In genomic region chr2:154569836-154570286, GRCm38 (mm10) we compare ENCODE assay signal across 8 mouse cellular contexts. TPM values are rescaled to one million over a fixed set of nuclear protein-coding genes. Genes with fewer than 3 reads are reported as not detected.
DNase-seq lines count a peak whose midpoint lies in the region; ATAC-seq and TF ChIP-seq lines count a peak whose summit lies in the region.

Gene E2f1, minus strand, starts transcription at chr2:154569892.

- H3K27ac ChIP-seq in CH12.LX (ENCODE audit: insufficient read depth, low read depth): peak within 1 kb of the TSS; percentile 56
- H3K27ac ChIP-seq in forebrain, embryonic 12.5 days: peak within 1 kb of the TSS; percentile 88
- peak within 1 kb of the TSS; percentile 90 for H3K27ac ChIP-seq in liver, postnatal 0 days (ENCODE audit: low read depth)
- peak within 1 kb of the TSS; percentile 60 for H3K27ac ChIP-seq in neural tube, embryonic 14.5 days (ENCODE audit: low read depth, low read length)

- TF ChIP-seq RAD21 in CH12.LX (IDR thresholded peaks at IDR 0.05; ENCODE audit: low read depth, low read length): no peak

- H3K36me3 ChIP-seq in CH12.LX (replicated peaks in 1 of 2; ENCODE audit: control insufficient read depth in 1 of 2, insufficient read depth in 1 of 2, low read length in 1 of 2): peaks cover 0 to 19% of the 10 kb centered on the region in 2 experiments
- H3K36me3 ChIP-seq in forebrain, embryonic 12.5 days (replicated peaks): no peaks in the 10 kb centered on the region
- H3K36me3 ChIP-seq in liver, postnatal 0 days (replicated peaks; ENCODE audit: insufficient read depth, low read length): 0 out of 2 replicates have a peak, but pooled peaks cover 2% of the 10 kb centered on the region
- no peaks in the 10 kb centered on the region for H3K36me3 ChIP-seq in neural tube, embryonic 14.5 days (ENCODE audit: control insufficient read depth, insufficient read depth, low read length)

- in situ Hi-C loops in CH12.LX (cut with MboI; ENCODE audit: low pct_ligation_motif_present, low pct_unique_long_range_greater_than_20kb, low sequenced_read_pairs): no loop called here

- under 1% methylated on average over 42 of the region's 44 CpGs for WGBS in forebrain, embryonic 12.5 days
- WGBS in large intestine, adult 2 months: under 1% methylated on average over 42 of the region's 44 CpGs
- WGBS in liver, postnatal 0 days (ENCODE audit: insufficient replicate concordance): 1% methylated on average over 24 of the region's 44 CpGs
- under 1% methylated on average over 36 of the region's 44 CpGs for WGBS in neural tube, embryonic 14.5 days

- peak within 1 kb of the TSS; percentile 64 for H3K9ac ChIP-seq in CH12.LX (ENCODE audit: insufficient read depth, low read depth)
- H3K9ac ChIP-seq in forebrain, embryonic 12.5 days: peak within 1 kb of the TSS; percentile 90
- H3K9ac ChIP-seq in liver, postnatal 0 days (replicated peaks): peak within 1 kb of the TSS; percentile 76
- peak within 1 kb of the TSS; percentile 54 for H3K9ac ChIP-seq in neural tube, embryonic 14.5 days (replicated peaks; ENCODE audit: low read depth, low read length)

- TF ChIP-seq CTCF in CH12.LX (conservative IDR thresholded peaks at IDR 0.05 in 1 of 2, IDR thresholded peaks at IDR 0.05 in 1 of 2; ENCODE audit: low read depth in 2 of 2, low read length in 2 of 2): no peak
- TF ChIP-seq CTCF in liver, postnatal 0 days (IDR thresholded peaks at IDR 0.05; ENCODE audit: low read depth): peak; percentile 33

- peak within 1 kb of the TSS; percentile 74 to 95 (median 75) for H3K4me3 ChIP-seq in CH12.LX (replicated peaks in 1 of 3; ENCODE audit: low read depth in 2 of 3, low read length in 2 of 3, poor library complexity in 1 of 3)
- peak within 1 kb of the TSS; percentile 92 for H3K4me3 ChIP-seq in forebrain, embryonic 12.5 days (replicated peaks)
- peak within 1 kb of the TSS; percentile 88 for H3K4me3 ChIP-seq in liver, postnatal 0 days (ENCODE audit: low read depth, low read length)
- H3K4me3 ChIP-seq in neural tube, embryonic 14.5 days (ENCODE audit: low read depth, low read length): peak within 1 kb of the TSS; percentile 56

- H3K27me3 ChIP-seq in CH12.LX (replicated peaks): no peaks in the 10 kb centered on the region
- no peaks in the 10 kb centered on the region for H3K27me3 ChIP-seq in forebrain, embryonic 12.5 days
- no peaks in the 10 kb centered on the region for H3K27me3 ChIP-seq in liver, postnatal 0 days (ENCODE audit: insufficient read depth, low read length)
- H3K27me3 ChIP-seq in neural tube, embryonic 14.5 days (ENCODE audit: control insufficient read depth, insufficient read depth, low read length): no peaks in the 10 kb centered on the region

- ATAC-seq in forebrain, embryonic 12.5 days (ENCODE audit: low FRiP score): peak; percentile 97
- ATAC-seq in liver, postnatal 0 days: peak; percentile 97
- ATAC-seq in neural tube, embryonic 14.5 days (ENCODE audit: low read depth): peak; percentile 99

- intact Hi-C loops in heart, postnatal 10 days (cut with DNase I): no loop called here

- peak; percentile 94 for DNase-seq in CH12.LX (ENCODE audit: extremely low read depth)
- DNase-seq in c-Kit-positive CD71-positive TER-119-negative erythroid progenitor cells, embryonic 14.5 days (ENCODE audit: low read depth): peak; percentile 90
- DNase-seq in heart, postnatal 10 days: peak; percentile 95 to 96
- DNase-seq in large intestine, adult 2 months (ENCODE audit: low read depth, low spot score): peak; percentile 67
- DNase-seq in liver, postnatal 0 days: peak; percentile 99
- DNase-seq in testis, postnatal 10 days (ENCODE audit: low spot score): peak; percentile 97

- peaks cover 7 to 52% of the 10 kb centered on the region in 2 experiments for H3K4me1 ChIP-seq in CH12.LX (ENCODE audit: control insufficient read depth in 1 of 2, insufficient read depth in 2 of 2)
- peaks cover 54% of the 10 kb centered on the region for H3K4me1 ChIP-seq in forebrain, embryonic 12.5 days
- H3K4me1 ChIP-seq in liver, postnatal 0 days (ENCODE audit: insufficient read depth): peaks cover 40% of the 10 kb centered on the region
- peaks cover 16% of the 10 kb centered on the region; the same call in 1 of the 2 replicates for H3K4me1 ChIP-seq in neural tube, embryonic 14.5 days (ENCODE audit: control insufficient read depth, insufficient read depth, low read length)

- H3K79me2 ChIP-seq in CH12.LX (replicated peaks; ENCODE audit: control insufficient read depth, extremely low read depth, insufficient read depth, poor library complexity, severe bottlenecking): peaks cover 22% of the 10 kb centered on the region

- dilution Hi-C loops in CH12.LX (cut with MboI; ENCODE audit: extremely low pct_ligation_motif_present, extremely low pct_unique_long_range_greater_than_20kb, low sequenced_read_pairs): no loop called here

- H3K4me2 ChIP-seq in CH12.LX (ENCODE audit: insufficient read depth, low read depth, poor library complexity, severe bottlenecking): peak within 1 kb of the TSS; percentile 90
- H3K4me2 ChIP-seq in forebrain, embryonic 12.5 days: peak within 1 kb of the TSS; percentile 85
- H3K4me2 ChIP-seq in liver, postnatal 0 days (ENCODE audit: low read depth, low read length): peak within 1 kb of the TSS; percentile 98
- peak within 1 kb of the TSS; percentile 95 for H3K4me2 ChIP-seq in neural tube, embryonic 14.5 days (ENCODE audit: low read depth, low read length)

- no peak for TF ChIP-seq EP300 in CH12.LX (IDR thresholded peaks at IDR 0.05; ENCODE audit: low read length)
- TF ChIP-seq EP300 in liver, postnatal 0 days (IDR thresholded peaks at IDR 0.05; ENCODE audit: low read depth): no peak

- peak; percentile 66 for TF ChIP-seq POLR2A in CH12.LX (IDR thresholded peaks at IDR 0.05; ENCODE audit: low read depth, low read length)

- no peaks in the 10 kb centered on the region for H3K9me3 ChIP-seq in CH12.LX (replicated peaks; ENCODE audit: low read length)
- H3K9me3 ChIP-seq in forebrain, embryonic 12.5 days: no peaks in the 10 kb centered on the region
- no peaks in the 10 kb centered on the region for H3K9me3 ChIP-seq in liver, postnatal 0 days (ENCODE audit: low read length)
- H3K9me3 ChIP-seq in neural tube, embryonic 14.5 days (ENCODE audit: control insufficient read depth, low read length): no peaks in the 10 kb centered on the region

TF ChIP-seq in CH12.LX, 34 proteins besides CTCF, POLR2A, EP300 and RAD21:
- TF ChIP-seq NRF1 (IDR thresholded peaks at IDR 0.05; ENCODE audit: low read depth, low read length) (peak; percentile 82), JUN (IDR thresholded peaks at IDR 0.05; ENCODE audit: insufficient read depth, low read depth, low read length) (no peak), USF1 (IDR thresholded peaks at IDR 0.05; ENCODE audit: low read depth, low read length) (peak; percentile 79), CHD1 (IDR thresholded peaks at IDR 0.05; ENCODE audit: low read depth, low read length) (no peak), SMC3 (IDR thresholded peaks at IDR 0.05; ENCODE audit: low read depth, low read length) (no peak), KAT2A (IDR thresholded peaks at IDR 0.05; ENCODE audit: insufficient replicate concordance, low read length) (0 out of 2 replicates have a peak, but pooled peaks have one; percentile 56), E2F4 (IDR thresholded peaks at IDR 0.05; ENCODE audit: insufficient replicate concordance, low read depth, low read length) (0 out of 2 replicates have a peak, but pooled peaks have one; percentile 18), UBTF (IDR thresholded peaks at IDR 0.05; ENCODE audit: low read depth, low read length) (no peak), BHLHE40 (IDR thresholded peaks at IDR 0.05; ENCODE audit: low read depth, low read length) (peak; percentile 19; the same call in 1 of the 2 replicates), TCF12 (IDR thresholded peaks at IDR 0.05; ENCODE audit: low read depth, low read length) (peak; percentile 44; the same call in 1 of the 2 replicates), ETS1 (conservative IDR thresholded peaks at IDR 0.05; ENCODE audit: low read depth, low read length) (no peak), MEF2A (IDR thresholded peaks at IDR 0.05; ENCODE audit: borderline replicate concordance, low read depth, low read length) (0 out of 2 replicates have a peak, but pooled peaks have one; percentile 18), ZMIZ1 (IDR thresholded peaks at IDR 0.05; ENCODE audit: low read depth, low read length) (peak; percentile 77), MYC (IDR thresholded peaks at IDR 0.05; ENCODE audit: low read depth, low read length) (peak; percentile 48; the same call in 1 of the 2 replicates), HCFC1 (IDR thresholded peaks at IDR 0.05; ENCODE audit: low read depth, low read length) (no peak; the same call in 1 of the 2 replicates), MXI1 (IDR thresholded peaks at IDR 0.05; ENCODE audit: low read depth, low read length) (peak; percentile 74), IRF4 (IDR thresholded peaks at IDR 0.05; ENCODE audit: low read depth, low read length) (no peak; the same call in 1 of the 2 replicates), ZC3H11A (IDR thresholded peaks at IDR 0.05; ENCODE audit: low read depth, low read length) (no peak), CHD2 (IDR thresholded peaks at IDR 0.05; ENCODE audit: low read length) (peak; percentile 54; the same call in 1 of the 2 replicates), SIN3A (IDR thresholded peaks at IDR 0.05; ENCODE audit: low read length) (peak; percentile 86; the same call in 1 of the 2 replicates), MAX (IDR thresholded peaks at IDR 0.05; ENCODE audit: low read length) (peak; percentile 80), MAZ (IDR thresholded peaks at IDR 0.05; ENCODE audit: low read depth, low read length) (0 out of 2 replicates have a peak, but pooled peaks have one; percentile 53), TBP (conservative IDR thresholded peaks at IDR 0.05; ENCODE audit: low read depth, low read length) (no peak), NELFE (IDR thresholded peaks at IDR 0.05; ENCODE audit: low read depth, low read length) (peak; percentile 57), PAX5 (IDR thresholded peaks at IDR 0.05; ENCODE audit: low read length) (no peak), GABPA (IDR thresholded peaks at IDR 0.05; ENCODE audit: insufficient replicate concordance, low read depth, low read length) (no peak), USF2 (conservative IDR thresholded peaks at IDR 0.05; ENCODE audit: low read depth, low read length) (no peak; the same call in 1 of the 2 replicates)

RNA-seq across cellular contexts. Expression of gene E2f1, which starts in this region (rescaled TPM):
- 5.3 and 6.5 TPM in 2 replicates for total RNA-seq in CH12.LX (2012; rRNA removed)
- 4.5 and 5.1 TPM in 2 replicates for total RNA-seq in CH12.LX (2014; rRNA removed)
- polyA plus RNA-seq in CH12.LX (2012; ENCODE audit: insufficient read length, low read depth): 19.4 and 19.6 TPM in 2 replicates
- polyA plus RNA-seq in forebrain, embryonic 12.5 days (2016; fragmentation: Nextera tagmentation; extraction: Ambion mirVana): 29.8 and 33.3 TPM in 2 replicates
- total RNA-seq in heart, postnatal 10 days (2021): 10 to 100 TPM; 10.2 to 10.4 TPM
- polyA plus RNA-seq in large intestine, adult 2 months (2012; rRNA removed): 9.2 and 9.5 TPM in 2 replicates
- 7.3 and 7.4 TPM in 2 replicates for polyA plus RNA-seq in liver, postnatal 0 days (2015; fragmentation: Nextera tagmentation; extraction: Ambion mirVana)
- polyA plus RNA-seq in neural tube, embryonic 14.5 days (2014; fragmentation: Nextera tagmentation; extraction: Ambion mirVana): 0.92 and 1.8 TPM in 2 replicates

Comparison
In these comparisons a context has a peak if more than half of its experiments do, and no peak if none do; other contexts are left out.
1. Peak in every context shown above with its lines: DNase-seq, ATAC-seq, H3K4me3 ChIP-seq and H3K27ac ChIP-seq.